Mouse (Mus musculus) thymus, adult 2 months (tissue): Measurements from ENCODE around the gene Aldh1l1. TPM values are rescaled to one million over a fixed set of nuclear protein-coding genes. Genes with fewer than 3 reads are reported as not detected.

Source experiments
- DNase-seq: peaks from one replicate; pipeline ENCODE4 v3.0.0; 2021
- H3K27ac ChIP-seq: fragments of 200-500 bp; 2 replicates; pipeline ENCODE4 v1.5.1; 2012; ENCODE audit warnings: low read length, control low read depth; ENCODE audit not compliant: control insufficient read depth, insufficient read depth
- H3K27me3 ChIP-seq: fragments of 200-500 bp; 2 replicates; pipeline ENCODE4 v1.6.1; 2012; ENCODE audit warnings: mild to moderate bottlenecking, low read length, moderate library complexity, mixed read lengths; ENCODE audit not compliant: control insufficient read depth, insufficient read depth
- H3K36me3 ChIP-seq: fragments of 200-500 bp; 2 replicates; pipeline ENCODE4 v1.6.1; 2012; ENCODE audit warnings: mild to moderate bottlenecking, low read length, moderate library complexity; ENCODE audit not compliant: control insufficient read depth, insufficient read depth
- H3K4me1 ChIP-seq: fragments of 200-500 bp; replicated peaks from 2 replicates; pipeline ENCODE4 v1.6.1; 2012; ENCODE audit warnings: low read length; ENCODE audit not compliant: control insufficient read depth, insufficient read depth
- H3K4me3 ChIP-seq: fragments of 200-500 bp; 2 replicates; pipeline ENCODE4 v1.5.1; 2012; ENCODE audit warnings: mild to moderate bottlenecking, low read length, control low read depth, moderate library complexity; ENCODE audit not compliant: control insufficient read depth, insufficient read depth
- CTCF ChIP-seq: fragments of 200-500 bp; IDR thresholded peaks from 2 replicates; pipeline ENCODE4 v1.5.1; 2012; ENCODE audit warnings: mild to moderate bottlenecking, control low read depth, low read length, moderate library complexity, borderline replicate concordance; ENCODE audit not compliant: control insufficient read depth, poor library complexity, insufficient read depth; ENCODE audit errors: extremely low read depth
- POLR2A ChIP-seq: fragments of 200-500 bp; IDR thresholded peaks from 2 replicates; pipeline ENCODE4 v1.6.1; 2012; ENCODE audit warnings: mild to moderate bottlenecking, low read length, control low read depth, moderate library complexity; ENCODE audit not compliant: control insufficient read depth, poor library complexity, insufficient read depth; ENCODE audit errors: extremely low read depth
- WGBS: fragments of 180-500 bp; shearing (Covaris S2); methylation state at CpG from one replicate; pipeline ENCODE4 v1.1.7; 2018; 5-methylcytosine and 5-hydroxymethylcytosine counted together
- polyA plus RNA-seq: library from polyadenylated mRNA; depleted of rRNA; stranded (reverse); fragments of >200 nt; gene quantifications from 2 replicates; pipeline ENCODE4 v1.2.3, GENCODE M21; 2012

The Aldh1l1 gene
- polyA plus RNA-seq, 1 experiment, result 14.8 TPM

DNA sequence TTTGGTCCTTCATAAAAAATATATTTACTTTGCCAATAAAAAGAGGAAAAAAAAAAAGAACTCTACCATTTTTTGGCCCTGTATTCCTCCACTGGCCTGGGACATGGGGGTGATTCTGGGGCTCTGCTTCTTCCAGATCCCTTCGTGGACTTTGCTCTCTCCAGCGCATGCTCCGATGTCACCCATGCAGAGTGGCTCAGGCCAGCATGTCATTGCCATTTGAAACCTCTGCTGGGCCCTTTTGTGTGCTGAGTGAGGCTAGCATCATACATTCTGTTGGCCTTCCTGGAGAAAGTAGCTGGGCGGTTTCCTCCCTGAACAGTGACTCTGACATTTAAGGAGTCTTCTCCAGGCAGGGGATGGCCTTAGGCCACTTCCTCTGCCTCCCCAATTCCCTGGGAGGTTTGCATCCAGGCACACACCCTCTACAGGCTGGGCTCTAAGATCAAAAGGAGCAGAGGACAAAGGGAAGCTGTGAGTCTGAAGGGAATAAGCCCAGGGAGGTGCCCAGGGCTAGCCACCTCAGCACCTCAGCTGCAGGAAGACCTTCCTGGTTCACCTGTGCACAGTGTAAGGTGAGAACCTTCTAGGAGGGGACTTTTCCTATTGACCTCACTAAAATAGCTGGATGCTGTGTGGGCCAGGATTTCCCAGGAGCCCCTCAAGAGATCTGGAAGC is 10.9 kb upstream of the Aldh1l1 start:
- Histone ChIP-seq H3K36me3 (no peaks in the 10 kb centered on the region), H3K27ac (no peak overlapping the region), H3K4me1 (no peaks in the 10 kb centered on the region; the same call in 1 of the 2 replicates), H3K4me3 (no peak overlapping the region), H3K27me3 (no peaks in the 10 kb centered on the region)
- TF ChIP-seq CTCF (no peak), POLR2A (no peak)
- DNase-seq, result no peak
- 93% methylated on average over 4 of the region's 4 CpGs for WGBS

DNA sequence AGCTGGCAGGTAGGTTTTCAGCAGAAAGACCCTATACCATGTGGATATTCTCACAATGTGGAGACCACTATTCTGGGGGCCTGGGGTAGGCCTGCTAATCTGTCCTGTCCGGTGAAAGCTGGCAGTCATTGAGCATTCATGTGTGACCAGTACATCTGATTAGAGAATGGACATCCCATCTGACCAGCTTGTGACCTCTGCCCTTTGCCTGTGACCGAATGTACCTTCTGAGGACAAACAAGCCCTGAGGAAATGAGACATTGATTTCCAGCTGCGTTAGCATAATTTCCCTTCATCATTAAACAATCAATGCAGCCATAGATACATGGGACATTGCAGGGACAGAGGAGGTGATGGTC is 10.4 kb upstream of the Aldh1l1 start:
- 94% methylated on average over 3 of the region's 3 CpGs for WGBS
- Histone ChIP-seq H3K4me3 (no peak overlapping the region), H3K27me3 (no peaks in the 10 kb centered on the region), H3K27ac (no peak overlapping the region), H3K4me1 (no peaks in the 10 kb centered on the region; the same call in 1 of the 2 replicates), H3K36me3 (no peaks in the 10 kb centered on the region)
- DNase-seq, result no peak
- no peak for TF ChIP-seq CTCF
- no peak for TF ChIP-seq POLR2A

DNA sequence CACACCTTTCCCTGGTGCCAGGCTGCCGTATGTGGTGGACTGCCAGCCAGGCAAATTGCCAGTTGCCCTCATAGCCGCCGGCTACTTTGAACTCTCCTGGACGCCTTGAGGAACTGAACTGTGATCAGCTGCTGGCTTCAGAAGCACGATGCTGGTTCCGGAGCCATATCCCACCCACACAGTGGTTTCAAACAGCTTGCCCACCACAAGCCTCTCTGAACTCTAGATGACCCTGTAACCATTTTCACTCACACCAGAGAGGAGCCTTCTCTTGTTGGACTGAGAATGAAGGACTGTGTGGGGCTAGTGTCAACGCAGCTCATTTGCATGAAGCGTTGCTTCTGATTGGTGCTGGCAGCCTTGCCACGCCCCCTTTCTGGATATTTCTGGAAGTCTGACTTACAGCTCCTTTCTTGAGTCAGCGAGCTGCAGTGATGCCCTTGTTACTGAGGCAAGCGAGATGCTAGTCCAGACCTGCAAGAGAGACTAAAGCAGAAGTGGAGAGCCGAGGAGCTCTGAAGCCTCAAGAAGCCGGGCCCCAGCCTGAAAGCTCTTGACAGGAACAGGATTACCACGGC is 9.2 kb upstream of the Aldh1l1 start:
- TF ChIP-seq POLR2A (no peak), CTCF (no peak)
- WGBS, result 24% methylated on average over 14 of the region's 14 CpGs
- H3K36me3 ChIP-seq, result no peaks in the 10 kb centered on the region
- no peaks in the 10 kb centered on the region; the same call in 1 of the 2 replicates for H3K4me1 ChIP-seq
- H3K27me3 ChIP-seq, result no peaks in the 10 kb centered on the region
- no peak for DNase-seq
- H3K4me3 ChIP-seq, result no peak overlapping the region
- H3K27ac ChIP-seq, result peak overlapping the region; percentile 25; the same call in 1 of the 2 replicates

DNA sequence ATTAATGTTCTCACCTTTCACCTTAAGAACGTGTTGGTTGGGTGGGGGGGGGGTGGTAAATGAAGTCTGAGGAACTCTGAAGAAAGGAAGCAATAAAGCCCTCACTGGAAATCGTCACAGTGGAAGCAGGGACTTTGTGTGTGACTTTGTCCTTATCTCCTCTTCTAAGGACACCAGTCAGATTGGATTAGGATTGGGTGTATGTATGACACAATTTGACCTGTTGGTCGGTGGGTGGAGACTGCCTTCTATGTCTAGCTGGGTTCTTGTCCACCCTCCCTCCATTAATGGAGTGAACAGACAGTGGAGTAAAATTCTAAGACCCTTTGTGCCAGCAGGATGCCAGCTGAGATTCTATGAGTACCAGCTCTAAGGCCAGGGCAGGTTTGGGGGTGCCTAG is 2.0 kb upstream of the Aldh1l1 start:
- DNase-seq, result no peak
- no peaks in the 10 kb centered on the region for H3K4me1 ChIP-seq
- H3K4me3 ChIP-seq, result no peak overlapping the region
- H3K27ac ChIP-seq, result no peak overlapping the region
- WGBS, result 55% methylated on average over 3 of the region's 3 CpGs
- no peak for TF ChIP-seq POLR2A
- no peak for TF ChIP-seq CTCF
- H3K27me3 ChIP-seq, result no peaks in the 10 kb centered on the region
- no peaks in the 10 kb centered on the region for H3K36me3 ChIP-seq

DNA sequence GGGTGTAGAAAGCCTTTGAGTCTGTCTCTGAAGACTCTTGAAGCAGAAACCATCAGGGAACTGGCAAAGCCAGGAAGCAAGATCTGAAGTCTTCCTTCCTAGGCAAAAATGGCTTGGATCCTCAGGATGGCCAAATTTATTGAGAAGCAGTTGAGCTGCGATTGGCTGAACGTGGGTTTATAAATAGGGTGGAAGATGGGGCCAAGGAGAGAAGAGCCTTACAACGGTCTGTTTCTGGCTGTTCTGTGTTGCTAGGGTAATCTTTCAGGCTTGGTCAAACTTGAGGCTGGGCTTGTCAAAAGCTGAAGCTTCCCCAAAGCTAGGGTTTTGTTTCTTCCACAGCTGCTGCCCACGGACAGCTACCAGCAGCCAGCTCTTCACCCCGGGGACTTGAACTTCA is 1.4 kb upstream of the Aldh1l1 start:
- no peak for DNase-seq
- H3K4me1 ChIP-seq, result no peaks in the 10 kb centered on the region
- 71% methylated on average over 5 of the region's 5 CpGs for WGBS
- no peak overlapping the region for H3K27ac ChIP-seq
- no peak for TF ChIP-seq CTCF
- no peak for TF ChIP-seq POLR2A
- no peaks in the 10 kb centered on the region for H3K27me3 ChIP-seq
- H3K4me3 ChIP-seq, result no peak overlapping the region
- no peaks in the 10 kb centered on the region for H3K36me3 ChIP-seq

DNA sequence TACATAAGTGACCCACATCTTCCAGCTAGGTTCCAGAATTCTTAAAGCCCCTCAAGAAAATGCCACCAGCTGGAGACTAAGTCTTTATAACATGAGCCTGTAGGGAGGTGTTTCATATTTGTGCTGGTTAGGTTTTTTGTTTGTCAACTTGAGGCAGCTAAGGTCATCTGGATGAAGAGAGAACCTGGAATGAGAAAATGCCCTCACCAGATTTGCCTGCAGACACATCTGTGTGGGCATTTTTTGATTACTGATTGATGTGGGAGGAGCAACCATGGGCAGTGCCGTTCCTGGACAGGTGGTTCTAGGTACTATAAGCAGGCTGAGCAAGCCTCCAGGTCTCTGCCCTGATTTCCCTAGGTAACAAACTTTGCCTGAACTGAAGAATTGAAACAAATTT is 1.3 kb downstream of the Aldh1l1 start:
- Histone ChIP-seq H3K4me3 (no peak overlapping the region), H3K27me3 (no peaks in the 10 kb centered on the region), H3K27ac (no peak overlapping the region), H3K36me3 (no peaks in the 10 kb centered on the region), H3K4me1 (no peaks in the 10 kb centered on the region)
- no peak for TF ChIP-seq POLR2A
- no peak for TF ChIP-seq CTCF
- WGBS, result 100% methylated on average over 1 of the region's 1 CpGs
- no peak for DNase-seq
